Mouse (Mus musculus) cerebellum, adult 2 months (tissue): ENCODE measurements around the gene Zfp59. TPM values are rescaled to one million over a fixed set of nuclear protein-coding genes. Genes with fewer than 3 reads are reported as not detected.
"Not testable (repeated sequence)": the region's sequence is repeated elsewhere in the genome, so short reads cannot be mapped to it uniquely, and the experiment has no call there.

Source experiments
- DNase-seq, 2 experiments: peaks; one replicate each; pipeline ENCODE4 v3.0.0; 2021
- H3K27ac ChIP-seq: fragments of 200-500 bp; 2 replicates; pipeline ENCODE4 v1.5.1; 2012; ENCODE audit warnings: low read length, control low read depth, inconsistent platforms; ENCODE audit not compliant: insufficient read depth
- H3K27me3 ChIP-seq: fragments of 200-500 bp; 2 replicates; pipeline ENCODE4 v1.6.1; 2012; ENCODE audit warnings: inconsistent platforms, mild to moderate bottlenecking, low read length, moderate library complexity; ENCODE audit not compliant: control insufficient read depth, insufficient read depth
- H3K4me1 ChIP-seq: fragments of 200-500 bp; 2 replicates; pipeline ENCODE4 v1.6.1; 2011; ENCODE audit warnings: low read length; ENCODE audit not compliant: control insufficient read depth, insufficient read depth
- H3K4me3 ChIP-seq: fragments of 200-500 bp; replicated peaks from 2 replicates; pipeline ENCODE3; 2011; ENCODE audit warnings: mild to moderate bottlenecking, low read depth, low read length, control low read depth; ENCODE audit not compliant: insufficient read depth
- CTCF ChIP-seq: fragments of 200-500 bp; IDR thresholded peaks from 2 replicates; pipeline ENCODE4 v1.5.1; 2011; ENCODE audit warnings: low read depth, mild to moderate bottlenecking, control low read depth, low read length, moderate library complexity, borderline replicate concordance; ENCODE audit not compliant: insufficient read depth
- POLR2A ChIP-seq: fragments of 200-500 bp; IDR thresholded peaks from 2 replicates; pipeline ENCODE4 v1.6.1; 2011; ENCODE audit warnings: low read length, control low read depth, borderline replicate concordance; ENCODE audit not compliant: insufficient read depth
- WGBS: fragments of 180-500 bp; shearing (Covaris S2); methylation state at CpG from one replicate; pipeline ENCODE4 v1.1.7; 2018; 5-methylcytosine and 5-hydroxymethylcytosine counted together
- polyA plus RNA-seq: library from polyadenylated mRNA; depleted of rRNA; stranded (reverse); fragments of >200 nt; gene quantifications from 2 replicates; pipeline ENCODE4 v1.2.3, GENCODE M21; 2012; rRNA removed

Zfp59 gene
- 4.0 and 4.4 TPM in 2 replicates for polyA plus RNA-seq

- peak within 1 kb of the TSS; percentile 81 for H3K4me3 ChIP-seq
- WGBS = 3% methylated on average over 34 of the region's 34 CpGs
- peak; percentile 85 to 89 for DNase-seq
- H3K4me1 ChIP-seq = no peaks in the 10 kb centered on the region
- no peaks in the 10 kb centered on the region for H3K27me3 ChIP-seq
- no peak within 1 kb of the TSS; the same call in 1 of the 2 replicates for H3K27ac ChIP-seq
- no peak for TF ChIP-seq CTCF
- peak; percentile 38; the same call in 1 of the 2 replicates for TF ChIP-seq POLR2A
Observed at GRCm38 (mm10) chr7:27838323-27839249, at the start of gene Zfp59. Zfp59 (plus strand) TSS chr7:27838607.

- no peaks in the 10 kb centered on the region for H3K4me1 ChIP-seq
- TF ChIP-seq POLR2A = no peak
- no peak for TF ChIP-seq CTCF
- no peaks in the 10 kb centered on the region for H3K27me3 ChIP-seq
- WGBS = 85% methylated on average over 5 of the region's 5 CpGs
- no peak overlapping the region for H3K4me3 ChIP-seq
- H3K27ac ChIP-seq = no peak overlapping the region
- no peak for DNase-seq
Observed at GRCm38 (mm10) chr7:27789306-27789705, 49.1 kb upstream of the Zfp59 start.

- 72% methylated on average over 3 of the region's 3 CpGs for WGBS
- not testable (repeated sequence) for H3K4me3 ChIP-seq, H3K4me1 ChIP-seq, H3K27ac ChIP-seq, H3K27me3 ChIP-seq, DNase-seq
Observed at GRCm38 (mm10) chr7:27793865-27794264, 44.5 kb upstream of the Zfp59 start.

GRCm38 (mm10) chr7:27794566-27794965 lies 43.8 kb upstream of the Zfp59 start:
- H3K4me1 ChIP-seq = no peaks in the 10 kb centered on the region
- no peak overlapping the region for H3K4me3 ChIP-seq
- no peaks in the 10 kb centered on the region for H3K27me3 ChIP-seq
- TF ChIP-seq POLR2A (no peak), CTCF (no peak)
- H3K27ac ChIP-seq = no peak overlapping the region
- DNase-seq = no peak

GRCm38 (mm10) chr7:27797906-27798811 lies 40.2 kb upstream of the Zfp59 start:
- no peak overlapping the region for H3K4me3 ChIP-seq
- 26% methylated on average over 6 of the region's 8 CpGs for WGBS
- TF ChIP-seq CTCF (no peak), POLR2A (no peak)
- no peak for DNase-seq
- no peak overlapping the region for H3K27ac ChIP-seq
- H3K27me3 ChIP-seq = no peaks in the 10 kb centered on the region
- H3K4me1 ChIP-seq = no peaks in the 10 kb centered on the region

GRCm38 (mm10) chr7:27801137-27801536 lies 37.3 kb upstream of the Zfp59 start:
- Histone ChIP-seq H3K27ac (no peak overlapping the region), H3K4me1 (peaks cover 3% of the 10 kb centered on the region; the same call in 1 of the 2 replicates), H3K4me3 (no peak overlapping the region), H3K27me3 (no peaks in the 10 kb centered on the region)
- WGBS = 41% methylated on average over 2 of the region's 2 CpGs
- TF ChIP-seq POLR2A = no peak
- no peak for DNase-seq

GRCm38 (mm10) chr7:27802986-27803385 lies 35.4 kb upstream of the Zfp59 start:
- no peaks in the 10 kb centered on the region for H3K27me3 ChIP-seq
- H3K4me3 ChIP-seq = no peak overlapping the region
- no peak for DNase-seq
- no peak overlapping the region for H3K27ac ChIP-seq
- H3K4me1 ChIP-seq = peaks cover 3% of the 10 kb centered on the region; the same call in 1 of the 2 replicates
- TF ChIP-seq POLR2A (no peak), CTCF (no peak)
- WGBS = 64% methylated on average over 5 of the region's 5 CpGs
